ENCODE assay signal across 27 mouse cellular contexts in the genomic region with DNA sequence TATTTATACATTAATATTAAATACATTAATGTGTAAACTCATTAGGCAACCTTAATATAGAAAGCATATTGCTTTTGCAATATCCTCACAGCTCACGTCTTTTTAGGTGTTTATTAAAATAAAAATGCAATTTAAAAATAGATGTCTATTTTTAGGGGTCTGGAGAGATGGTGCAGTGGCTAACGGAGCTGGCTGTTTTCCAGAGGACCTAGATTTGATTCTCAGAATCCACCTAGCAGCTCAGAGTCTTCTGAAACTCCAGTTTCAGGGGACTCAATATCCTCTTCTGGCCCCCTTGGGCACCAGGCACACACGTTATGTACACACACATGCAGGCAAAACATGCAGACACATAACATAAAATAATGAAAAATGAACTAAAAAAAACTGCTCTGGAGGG. TPM values are rescaled to one million over a fixed set of nuclear protein-coding genes. Genes with fewer than 3 reads are reported as not detected.
DNase-seq lines count a peak whose midpoint lies in the region; ATAC-seq and TF ChIP-seq lines count a peak whose summit lies in the region.
"Had no signal": no experiment of that assay in that cellular context is flagged by ENCODE, and none has a peak within 500 bp of the region (broad histone marks: within the 10 kb centered on the region; RNA-seq: fewer than 3 reads in every experiment).

No protein-coding gene starts in this region.

- no peak overlapping the region for H3K27ac ChIP-seq in forebrain, postnatal 0 days (ENCODE audit: low read depth, low read length)
- no peak overlapping the region for H3K27ac ChIP-seq in forebrain, embryonic 14.5 days (ENCODE audit: low read depth, low read length)
- H3K27ac ChIP-seq in heart, embryonic 12.5 days (ENCODE audit: poor library complexity, severe bottlenecking) = peak overlapping the region; percentile 39; the same call in 1 of the 2 replicates
- H3K27ac ChIP-seq in midbrain, postnatal 0 days (ENCODE audit: low read depth, low read length) = no peak overlapping the region
- no peak overlapping the region for H3K27ac ChIP-seq in midbrain, embryonic 10.5 days (replicated peaks)
- H3K27ac ChIP-seq: forebrain, embryonic 13.5 days; hindbrain, embryonic 15.5 days; layer of hippocampus, adult 2 months; left cerebral cortex, adult 2 months; limb, embryonic 12.5 days; liver, embryonic 15.5 days; lung, embryonic 15.5 days; midbrain, embryonic 15.5 days had no signal

- no peak overlapping the region for H3K4me2 ChIP-seq in forebrain, postnatal 0 days (ENCODE audit: low read depth)
- H3K4me2 ChIP-seq in forebrain, embryonic 14.5 days (ENCODE audit: low read length) = no peak overlapping the region
- H3K4me2 ChIP-seq in heart, embryonic 12.5 days = peak overlapping the region; percentile 36; the same call in 1 of the 2 replicates
- H3K4me2 ChIP-seq in midbrain, postnatal 0 days (ENCODE audit: low read depth, low read length, poor library complexity, severe bottlenecking) = no peak overlapping the region
- H3K4me2 ChIP-seq: forebrain, embryonic 13.5 days; hindbrain, embryonic 15.5 days; limb, embryonic 12.5 days; liver, embryonic 15.5 days; lung, embryonic 15.5 days; midbrain, embryonic 15.5 days had no signal

- no peak overlapping the region for H3K9ac ChIP-seq in forebrain, postnatal 0 days
- no peak overlapping the region for H3K9ac ChIP-seq in forebrain, embryonic 14.5 days (ENCODE audit: low read length)
- no peak overlapping the region for H3K9ac ChIP-seq in heart, embryonic 12.5 days
- no peak overlapping the region for H3K9ac ChIP-seq in midbrain, postnatal 0 days (replicated peaks; ENCODE audit: low read length, poor library complexity, severe bottlenecking)
- H3K9ac ChIP-seq: forebrain, embryonic 13.5 days; hindbrain, embryonic 15.5 days; limb, embryonic 12.5 days; liver, embryonic 15.5 days; lung, embryonic 15.5 days; midbrain, embryonic 15.5 days had no signal

- ATAC-seq in forebrain, postnatal 0 days = no peak
- no peak for ATAC-seq in forebrain, embryonic 14.5 days
- no peak for ATAC-seq in heart, embryonic 12.5 days (ENCODE audit: insufficient number of reproducible peaks, low FRiP score)
- no peak for ATAC-seq in midbrain, postnatal 0 days (ENCODE audit: low FRiP score)
- no peak for ATAC-seq in megakaryocyte-erythroid progenitor cell, adult 5-6 weeks (replicated peaks; ENCODE audit: low FRiP score, low TSS enrichment, poor library complexity, severe bottlenecking)
- ATAC-seq: CD4-positive, CD25-positive, alpha-beta regulatory T cell, adult 4 months; midbrain, embryonic 15.5 days had no signal

- H3K36me3 ChIP-seq in forebrain, postnatal 0 days (ENCODE audit: insufficient read depth) = no peaks in the 10 kb centered on the region
- no peaks in the 10 kb centered on the region for H3K36me3 ChIP-seq in forebrain, embryonic 14.5 days (ENCODE audit: control insufficient read depth, insufficient read depth, low read length)
- no peaks in the 10 kb centered on the region for H3K36me3 ChIP-seq in heart, embryonic 12.5 days
- H3K36me3 ChIP-seq in midbrain, postnatal 0 days (ENCODE audit: insufficient read depth, low read length) = no peaks in the 10 kb centered on the region
- H3K36me3 ChIP-seq in midbrain, embryonic 10.5 days = no peaks in the 10 kb centered on the region
- H3K36me3 ChIP-seq: hindbrain, embryonic 15.5 days; limb, embryonic 12.5 days; liver, embryonic 15.5 days; lung, embryonic 15.5 days; midbrain, embryonic 15.5 days had no signal

- H3K27me3 ChIP-seq in forebrain, postnatal 0 days (ENCODE audit: insufficient read depth, low read length) = no peaks in the 10 kb centered on the region
- H3K27me3 ChIP-seq in forebrain, embryonic 14.5 days (replicated peaks; ENCODE audit: control insufficient read depth, insufficient read depth, low read length) = no peaks in the 10 kb centered on the region
- no peaks in the 10 kb centered on the region for H3K27me3 ChIP-seq in heart, embryonic 12.5 days (replicated peaks)
- H3K27me3 ChIP-seq in midbrain, postnatal 0 days (ENCODE audit: insufficient read depth, low read length) = no peaks in the 10 kb centered on the region
- H3K27me3 ChIP-seq in midbrain, embryonic 10.5 days (ENCODE audit: low read depth, poor library complexity, severe bottlenecking) = no peaks in the 10 kb centered on the region
- H3K27me3 ChIP-seq: forebrain, embryonic 13.5 days; hindbrain, embryonic 15.5 days; limb, embryonic 12.5 days; liver, embryonic 15.5 days; lung, embryonic 15.5 days; midbrain, embryonic 15.5 days had no signal

- WGBS in forebrain, postnatal 0 days = 53% methylated on average over 3 of the region's 3 CpGs
- WGBS in forebrain, embryonic 14.5 days = 72% methylated on average over 3 of the region's 3 CpGs
- 45% methylated on average over 3 of the region's 3 CpGs for WGBS in heart, embryonic 12.5 days
- 63% methylated on average over 3 of the region's 3 CpGs for WGBS in midbrain, postnatal 0 days
- 87% methylated on average over 3 of the region's 3 CpGs for WGBS in midbrain, embryonic 10.5 days

- H3K4me3 ChIP-seq in forebrain, postnatal 0 days (ENCODE audit: low read depth, low read length) = no peak overlapping the region
- H3K4me3 ChIP-seq in forebrain, embryonic 14.5 days (ENCODE audit: low read depth, low read length) = no peak overlapping the region
- H3K4me3 ChIP-seq in heart, embryonic 12.5 days = no peak overlapping the region
- no peak overlapping the region for H3K4me3 ChIP-seq in midbrain, postnatal 0 days (ENCODE audit: low read depth, low read length)
- no peak overlapping the region for H3K4me3 ChIP-seq in midbrain, embryonic 10.5 days
- H3K4me3 ChIP-seq: forebrain, embryonic 13.5 days; hindbrain, embryonic 15.5 days; layer of hippocampus, adult 2 months; left cerebral cortex, adult 2 months; limb, embryonic 12.5 days; liver, embryonic 15.5 days; lung, embryonic 15.5 days; midbrain, embryonic 15.5 days had no signal

- TF ChIP-seq CTCF in forebrain, postnatal 0 days (IDR thresholded peaks at IDR 0.05; ENCODE audit: low read depth) = no peak
- no peak for TF ChIP-seq CTCF in midbrain, postnatal 0 days (IDR thresholded peaks at IDR 0.05)

- H3K9me3 ChIP-seq in forebrain, postnatal 0 days (ENCODE audit: low read length) = no peaks in the 10 kb centered on the region
- no peaks in the 10 kb centered on the region for H3K9me3 ChIP-seq in forebrain, embryonic 14.5 days (replicated peaks; ENCODE audit: control insufficient read depth, low read length)
- no peaks in the 10 kb centered on the region for H3K9me3 ChIP-seq in heart, embryonic 12.5 days (replicated peaks)
- no peaks in the 10 kb centered on the region for H3K9me3 ChIP-seq in midbrain, postnatal 0 days (ENCODE audit: low read length)
- no peaks in the 10 kb centered on the region for H3K9me3 ChIP-seq in midbrain, embryonic 10.5 days (replicated peaks)
- H3K9me3 ChIP-seq: forebrain, embryonic 13.5 days; hindbrain, embryonic 15.5 days; limb, embryonic 12.5 days; liver, embryonic 15.5 days; lung, embryonic 15.5 days; midbrain, embryonic 15.5 days had no signal

- intact Hi-C loops in heart, postnatal 36 days (cut with DNase I) = no loop called here

- DNase-seq in forebrain, postnatal 0 days = peak; percentile 9
- no peak for DNase-seq in forebrain, embryonic 14.5 days (ENCODE audit: low spot score)
- no peak for DNase-seq in heart, postnatal 36 days
- peak; percentile 22 for DNase-seq in midbrain, postnatal 0 days (ENCODE audit: low spot score)
- no peak for DNase-seq in midbrain, embryonic 10.5 days (ENCODE audit: low spot score)
- DNase-seq in right cerebral cortex, adult 18-20 months = no peak
- DNase-seq: gastrocnemius, postnatal 36 days; spleen, adult 18-20 months; thymus, postnatal 14 days had no signal

- peaks cover 3% of the 10 kb centered on the region; the same call in 1 of the 2 replicates for H3K4me1 ChIP-seq in forebrain, postnatal 0 days (ENCODE audit: insufficient read depth)
- no peaks in the 10 kb centered on the region for H3K4me1 ChIP-seq in forebrain, embryonic 14.5 days (ENCODE audit: control insufficient read depth, insufficient read depth, low read length)
- H3K4me1 ChIP-seq in heart, embryonic 12.5 days (replicated peaks) = peaks cover 32% of the 10 kb centered on the region
- no peaks in the 10 kb centered on the region for H3K4me1 ChIP-seq in midbrain, postnatal 0 days (ENCODE audit: insufficient read depth, low read length)
- H3K4me1 ChIP-seq in midbrain, embryonic 10.5 days = peaks cover 10% of the 10 kb centered on the region
- H3K4me1 ChIP-seq: limb, embryonic 12.5 days; lung, embryonic 15.5 days; midbrain, embryonic 15.5 days had no signal

RNA-seq across cellular contexts. Expression of gene Treml1, which starts 2.6 kb away (rescaled TPM):
- total RNA-seq in forebrain, postnatal 0 days (2014; rRNA removed) = 0.23 TPM in 1 of 2 replicates, not detected in the other
- 0.11 TPM in 1 of 2 replicates, not detected in the other for polyA plus RNA-seq in forebrain, postnatal 0 days (2015; fragmentation: Nextera tagmentation; extraction: Ambion mirVana)
- polyA plus RNA-seq in forebrain, embryonic 14.5 days (2014; fragmentation: Nextera tagmentation; extraction: Ambion mirVana) = 0.22 and 0.42 TPM in 2 replicates
- 4.3 and 6.1 TPM in 2 replicates for polyA plus RNA-seq in heart, embryonic 12.5 days (2016; fragmentation: Nextera tagmentation; extraction: Ambion mirVana)
- under 1 TPM; 0.35 to 0.36 TPM for total RNA-seq in heart, postnatal 36 days (2021)
- total RNA-seq in midbrain, postnatal 0 days (2014; rRNA removed) = 0.66 TPM in 1 of 2 replicates, not detected in the other
- 0.21 TPM in 1 of 2 replicates, not detected in the other for polyA plus RNA-seq in midbrain, postnatal 0 days (2015; fragmentation: Nextera tagmentation; extraction: Ambion mirVana)
- polyA plus RNA-seq in midbrain, embryonic 10.5 days (2016; fragmentation: Nextera tagmentation; extraction: Ambion mirVana) = 2.0 and 2.7 TPM in 2 replicates
- 1.0 and 1.7 TPM in 2 replicates for total RNA-seq in megakaryocyte-erythroid progenitor cell, adult 5-6 weeks (2014; fragmentation: Nextera tagmentation)
- total RNA-seq in megakaryocyte-erythroid progenitor cell, adult 5-6 weeks (2017) = 5.2 and 12.9 TPM in 2 replicates
- total RNA-seq: adrenal gland, postnatal 25 days; gastrocnemius, postnatal 36 days; layer of hippocampus, adult 2 months; left cerebral cortex, postnatal 25 days; liver, adult 2 months had no signal
- polyA plus RNA-seq: CD4-positive, CD25-positive, alpha-beta regulatory T cell, adult 4 months had no signal

RNA-seq across cellular contexts. Expression of gene Trem2, which starts 16.1 kb away (rescaled TPM):
- total RNA-seq in forebrain, postnatal 0 days (2014; rRNA removed) = 5.4 and 9.8 TPM in 2 replicates
- 8.0 and 9.3 TPM in 2 replicates for polyA plus RNA-seq in forebrain, postnatal 0 days (2015; fragmentation: Nextera tagmentation; extraction: Ambion mirVana)
- polyA plus RNA-seq in forebrain, embryonic 14.5 days (2014; fragmentation: Nextera tagmentation; extraction: Ambion mirVana) = 3.9 and 4.6 TPM in 2 replicates
- 1.5 and 1.7 TPM in 2 replicates for polyA plus RNA-seq in heart, embryonic 12.5 days (2016; fragmentation: Nextera tagmentation; extraction: Ambion mirVana)
- 1 to 10 TPM; 1.5 to 2.2 TPM for total RNA-seq in heart, postnatal 36 days (2021)
- 10.9 and 23.6 TPM in 2 replicates for total RNA-seq in midbrain, postnatal 0 days (2014; rRNA removed)
- polyA plus RNA-seq in midbrain, postnatal 0 days (2015; fragmentation: Nextera tagmentation; extraction: Ambion mirVana) = 8.2 and 8.4 TPM in 2 replicates
- 1.7 and 2.3 TPM in 2 replicates for polyA plus RNA-seq in midbrain, embryonic 10.5 days (2016; fragmentation: Nextera tagmentation; extraction: Ambion mirVana)
- not detected in 2 replicates for total RNA-seq in megakaryocyte-erythroid progenitor cell, adult 5-6 weeks (2014; fragmentation: Nextera tagmentation)
- total RNA-seq in megakaryocyte-erythroid progenitor cell, adult 5-6 weeks (2017) = 0.19 TPM in 1 of 2 replicates, not detected in the other
- total RNA-seq: hematopoietic stem cell, adult 5-6 weeks had no signal
- polyA plus RNA-seq: CD4-positive, CD25-positive, alpha-beta regulatory T cell, adult 4 months had no signal

RNA-seq across cellular contexts. Expression of gene B430306N03Rik, which starts 46.4 kb away (rescaled TPM):
- total RNA-seq in forebrain, postnatal 0 days (2014; rRNA removed) = 0.08 and 0.19 TPM in 2 replicates
- polyA plus RNA-seq in forebrain, postnatal 0 days (2015; fragmentation: Nextera tagmentation; extraction: Ambion mirVana) = 0.21 TPM in 1 of 2 replicates, not detected in the other
- 0.14 TPM in 1 of 2 replicates, not detected in the other for polyA plus RNA-seq in forebrain, embryonic 14.5 days (2014; fragmentation: Nextera tagmentation; extraction: Ambion mirVana)
- polyA plus RNA-seq in heart, embryonic 12.5 days (2016; fragmentation: Nextera tagmentation; extraction: Ambion mirVana) = 0.13 and 0.15 TPM in 2 replicates
- total RNA-seq in heart, postnatal 36 days (2021) = under 1 TPM; 0.17 to 0.41 TPM
- 0.16 TPM in 1 of 2 replicates, not detected in the other for total RNA-seq in midbrain, postnatal 0 days (2014; rRNA removed)
- polyA plus RNA-seq in midbrain, postnatal 0 days (2015; fragmentation: Nextera tagmentation; extraction: Ambion mirVana) = 0.06 and 0.10 TPM in 2 replicates
- 0.06 TPM in 1 of 2 replicates, not detected in the other for polyA plus RNA-seq in midbrain, embryonic 10.5 days (2016; fragmentation: Nextera tagmentation; extraction: Ambion mirVana)
- total RNA-seq in megakaryocyte-erythroid progenitor cell, adult 5-6 weeks (2014; fragmentation: Nextera tagmentation) = 0.12 TPM in 1 of 2 replicates, not detected in the other
- total RNA-seq in megakaryocyte-erythroid progenitor cell, adult 5-6 weeks (2017) = 0.28 TPM in 1 of 2 replicates, not detected in the other
- total RNA-seq: layer of hippocampus, adult 2 months; layer of hippocampus, postnatal 14 days had no signal
- polyA plus RNA-seq: embryonic facial prominence, embryonic 11.5 days; neural tube, embryonic 11.5 days had no signal

RNA-seq across cellular contexts. Expression of gene Nfya, which starts 47.4 kb away (rescaled TPM):
- total RNA-seq in forebrain, postnatal 0 days (2014; rRNA removed) = 25.2 and 35.0 TPM in 2 replicates
- 6.3 and 6.6 TPM in 2 replicates for polyA plus RNA-seq in forebrain, postnatal 0 days (2015; fragmentation: Nextera tagmentation; extraction: Ambion mirVana)
- 20.7 and 23.2 TPM in 2 replicates for polyA plus RNA-seq in forebrain, embryonic 14.5 days (2014; fragmentation: Nextera tagmentation; extraction: Ambion mirVana)
- 13.7 and 14.0 TPM in 2 replicates for polyA plus RNA-seq in heart, embryonic 12.5 days (2016; fragmentation: Nextera tagmentation; extraction: Ambion mirVana)
- 10 to 100 TPM; 15.3 to 20.6 TPM for total RNA-seq in heart, postnatal 36 days (2021)
- 22.7 and 30.9 TPM in 2 replicates for total RNA-seq in midbrain, postnatal 0 days (2014; rRNA removed)
- 3.8 and 4.1 TPM in 2 replicates for polyA plus RNA-seq in midbrain, postnatal 0 days (2015; fragmentation: Nextera tagmentation; extraction: Ambion mirVana)
- polyA plus RNA-seq in midbrain, embryonic 10.5 days (2016; fragmentation: Nextera tagmentation; extraction: Ambion mirVana) = 15.8 and 16.3 TPM in 2 replicates
- 89.3 and 113 TPM in 2 replicates for total RNA-seq in megakaryocyte-erythroid progenitor cell, adult 5-6 weeks (2014; fragmentation: Nextera tagmentation)
- 32.8 and 55.7 TPM in 2 replicates for total RNA-seq in megakaryocyte-erythroid progenitor cell, adult 5-6 weeks (2017)

RNA-seq across cellular contexts. Expression of gene Oard1, which starts 47.5 kb away (rescaled TPM):
- total RNA-seq in forebrain, postnatal 0 days (2014; rRNA removed) = 18.7 and 21.0 TPM in 2 replicates
- 36.0 and 40.0 TPM in 2 replicates for polyA plus RNA-seq in forebrain, postnatal 0 days (2015; fragmentation: Nextera tagmentation; extraction: Ambion mirVana)
- 59.2 and 73.6 TPM in 2 replicates for polyA plus RNA-seq in forebrain, embryonic 14.5 days (2014; fragmentation: Nextera tagmentation; extraction: Ambion mirVana)
- polyA plus RNA-seq in heart, embryonic 12.5 days (2016; fragmentation: Nextera tagmentation; extraction: Ambion mirVana) = 43.6 and 45.4 TPM in 2 replicates
- total RNA-seq in heart, postnatal 36 days (2021) = 10 to 100 TPM; 15.8 to 16.3 TPM
- 12.9 and 15.0 TPM in 2 replicates for total RNA-seq in midbrain, postnatal 0 days (2014; rRNA removed)
- 28.0 and 30.2 TPM in 2 replicates for polyA plus RNA-seq in midbrain, postnatal 0 days (2015; fragmentation: Nextera tagmentation; extraction: Ambion mirVana)
- polyA plus RNA-seq in midbrain, embryonic 10.5 days (2016; fragmentation: Nextera tagmentation; extraction: Ambion mirVana) = 102 and 113 TPM in 2 replicates
- total RNA-seq in megakaryocyte-erythroid progenitor cell, adult 5-6 weeks (2014; fragmentation: Nextera tagmentation) = 56.0 and 61.4 TPM in 2 replicates
- total RNA-seq in megakaryocyte-erythroid progenitor cell, adult 5-6 weeks (2017) = 76.9 and 90.2 TPM in 2 replicates

Comparison
In these comparisons a context has a peak if more than half of its experiments do, and no peak if none do; other contexts are left out.
1. DNase-seq: peak in forebrain, postnatal 0 days (single experiment) and midbrain, postnatal 0 days (single experiment); none in forebrain, embryonic 14.5 days (single experiment), heart, postnatal 36 days (0 of 2), midbrain, embryonic 10.5 days (single experiment) and right cerebral cortex, adult 18-20 months (single experiment).